Mouse (Mus musculus) MEL (cell line): ENCODE measurements around the gene Ift52.

Source experiments
- GATA1 ChIP-seq: IDR thresholded peaks from 2 replicates; pipeline ENCODE4 v1.6.1; 2011; ENCODE audit warnings: low read depth, low read length, improper control_type of control experiment
- MYC ChIP-seq: IDR thresholded peaks from 2 replicates; pipeline ENCODE4 v1.6.1; 2011; ENCODE audit warnings: low read depth, mild to moderate bottlenecking, low read length, improper control_type of control experiment, moderate library complexity

DNA sequence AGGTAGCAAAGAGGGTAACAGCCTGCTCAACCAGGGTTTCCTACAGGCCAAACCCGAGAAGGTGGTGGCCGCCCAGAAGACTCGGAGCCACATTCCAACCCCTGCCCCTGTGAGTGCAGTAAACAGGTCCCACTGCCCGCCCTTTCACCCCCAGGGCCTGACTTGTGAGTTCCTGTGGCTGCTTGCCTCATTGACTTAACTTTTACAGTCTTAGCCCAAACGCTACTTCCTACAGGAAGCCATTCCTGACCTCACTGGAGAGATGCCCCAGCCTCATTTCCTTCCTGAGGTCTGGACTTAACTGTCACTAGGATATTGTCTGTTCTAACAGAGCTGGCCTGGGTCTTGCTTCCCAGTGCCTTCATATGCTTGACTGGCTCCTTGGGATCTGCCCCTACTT lies 65.4 kb downstream of the Ift52 start:
- TF ChIP-seq MYC: no peak
- TF ChIP-seq GATA1: no peak
